Mouse (Mus musculus) kidney, embryonic 16.5 days (tissue): ENCODE results near the gene A4gnt. TPM values are rescaled to one million over a fixed set of nuclear protein-coding genes. Genes with fewer than 3 reads are reported as not detected.
"Not testable (repeated sequence)": the region's sequence is repeated elsewhere in the genome, so short reads cannot be mapped to it uniquely, and the experiment has no call there.

Experiments used
- ATAC-seq: fragments of 200-750 bp; cut with Nextera tagmentation; 2 replicates; pipeline ENCODE4 v1.8.0; 2017; ENCODE audit warnings: moderate TSS enrichment; ENCODE audit not compliant: low FRiP score, low TSS enrichment
- H3K27ac ChIP-seq: fragments of 300-500 bp; sonication (generic); 2 replicates; pipeline ENCODE4 v1.5.1; 2014; ENCODE audit warnings: low read length
- H3K27me3 ChIP-seq: fragments of 300-500 bp; sonication (generic); 2 replicates; pipeline ENCODE4 v1.6.1; 2014; ENCODE audit warnings: low read length, control low read depth, mixed read lengths; ENCODE audit not compliant: insufficient read depth
- H3K36me3 ChIP-seq: fragments of 300-500 bp; sonication (generic); 2 replicates; pipeline ENCODE4 v1.6.1; 2014; ENCODE audit warnings: low read length, control low read depth, mixed read lengths; ENCODE audit not compliant: insufficient read depth
- H3K4me1 ChIP-seq: fragments of 300-500 bp; sonication (generic); 2 replicates; pipeline ENCODE4 v1.6.1; 2014; ENCODE audit warnings: low read length, control low read depth, mixed read lengths; ENCODE audit not compliant: insufficient read depth
- H3K4me2 ChIP-seq: fragments of 300-500 bp; sonication (generic); replicated peaks from 2 replicates; pipeline ENCODE4 v1.6.1; 2014; ENCODE audit warnings: low read depth, low read length
- H3K4me3 ChIP-seq: fragments of 300-500 bp; sonication (generic); 2 replicates; pipeline ENCODE4 v1.5.1; 2014; ENCODE audit warnings: mild to moderate bottlenecking, low read length
- H3K9ac ChIP-seq: fragments of 300-500 bp; sonication (generic); replicated peaks from 2 replicates; pipeline ENCODE4 v1.6.1; 2014; ENCODE audit warnings: low read length
- H3K9me3 ChIP-seq: fragments of 300-500 bp; sonication (generic); 2 replicates; pipeline ENCODE4 v1.6.1; 2016; ENCODE audit warnings: low read length, control low read depth
- WGBS: fragments of 180-500 bp; shearing (Covaris S2); extraction: QIAGEN DNeasy Blood & Tissue Kit; methylation state at CpG from one replicate; pipeline ENCODE4 v1.1.7; 2014; 5-methylcytosine and 5-hydroxymethylcytosine counted together
- polyA plus RNA-seq: library from polyadenylated mRNA; unstranded; fragments of >200 nt; fragmentation: Nextera tagmentation; extraction: Ambion mirVana; gene quantifications from 2 replicates; pipeline ENCODE4 v1.2.1, GENCODE M21; 2015

The A4gnt gene
- polyA plus RNA-seq, 1 experiment from 2014 or later: 0.94 TPM

DNA sequence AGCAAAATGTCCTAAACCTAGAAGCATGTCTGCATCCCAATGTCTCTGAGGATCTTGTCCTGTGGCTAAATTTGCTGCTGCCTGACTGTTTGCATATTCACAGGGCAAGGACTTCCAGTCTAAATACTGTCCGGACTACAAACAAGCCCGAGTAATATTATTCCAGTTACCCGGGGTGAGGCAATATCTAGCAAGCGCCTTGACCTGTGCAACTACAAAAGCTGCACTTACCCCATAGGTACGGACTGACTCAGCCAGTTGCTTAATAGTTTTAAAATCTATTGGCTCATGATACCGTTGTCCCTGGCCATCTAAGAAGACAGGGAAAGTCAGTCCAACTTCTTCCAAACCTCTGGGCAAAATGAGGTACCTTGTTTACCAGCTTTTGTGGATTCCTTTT, 13.2 kb upstream of the A4gnt start:
- H3K4me2 ChIP-seq, H3K4me1 ChIP-seq, H3K27me3 ChIP-seq, H3K4me3 ChIP-seq, H3K27ac ChIP-seq, H3K36me3 ChIP-seq, ATAC-seq, H3K9me3 ChIP-seq, H3K9ac ChIP-seq: not testable (repeated sequence)
- WGBS: 95% methylated on average over 6 of the region's 6 CpGs

DNA sequence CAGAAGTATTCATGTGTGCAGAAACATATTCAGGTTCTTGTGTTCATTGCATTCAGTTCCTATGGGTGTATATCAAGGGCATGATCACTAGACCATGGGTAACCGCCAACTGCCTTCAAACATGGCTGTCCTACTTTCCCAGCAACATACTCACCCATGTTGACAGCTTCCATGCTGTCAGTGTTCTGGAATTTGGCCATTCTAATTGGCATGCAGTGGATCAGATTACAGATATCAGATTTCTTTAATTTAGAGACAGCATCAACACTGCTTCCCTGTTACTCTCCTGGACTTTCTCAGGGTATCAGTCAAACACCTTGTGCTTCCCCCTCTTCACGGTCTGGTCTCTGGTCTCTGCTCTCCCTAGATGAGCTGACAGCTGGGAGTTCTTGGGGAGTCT, 8.7 kb upstream of the A4gnt start:
- WGBS: 47% methylated on average over 2 of the region's 2 CpGs
- Histone ChIP-seq H3K9me3 (no peaks in the 10 kb centered on the region), H3K36me3 (no peaks in the 10 kb centered on the region), H3K4me1 (no peaks in the 10 kb centered on the region), H3K4me2 (no peak overlapping the region), H3K9ac (no peak overlapping the region), H3K27ac (no peak overlapping the region), H3K27me3 (no peaks in the 10 kb centered on the region), H3K4me3 (no peak overlapping the region)
- no peak for ATAC-seq

DNA sequence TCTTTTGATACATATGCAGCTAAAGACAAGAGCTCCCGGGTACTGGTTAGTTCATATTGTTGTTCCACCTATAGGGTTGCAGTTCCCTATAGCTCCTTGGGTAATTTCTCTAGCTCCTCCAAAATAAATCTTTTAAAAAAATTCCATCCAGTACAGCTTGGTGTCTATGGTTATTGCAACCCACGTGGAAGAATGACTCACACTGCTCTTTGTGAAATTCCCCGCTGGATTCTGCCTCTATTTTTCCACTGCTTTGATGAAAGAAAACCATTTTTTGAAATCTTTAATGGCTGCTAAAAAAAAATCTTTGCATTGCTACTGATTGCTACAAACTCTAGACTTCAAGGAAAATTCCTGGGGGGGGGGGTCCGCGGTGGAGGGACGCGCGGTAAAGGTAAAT, 7.4 kb downstream of the A4gnt start:
- no peak overlapping the region for H3K9ac ChIP-seq
- H3K27ac ChIP-seq: no peak overlapping the region
- no peaks in the 10 kb centered on the region for H3K9me3 ChIP-seq
- H3K4me1 ChIP-seq: no peaks in the 10 kb centered on the region
- 95% methylated on average over 7 of the region's 8 CpGs for WGBS
- H3K4me2 ChIP-seq: no peak overlapping the region
- H3K36me3 ChIP-seq: no peaks in the 10 kb centered on the region
- ATAC-seq: no peak
- H3K27me3 ChIP-seq: no peaks in the 10 kb centered on the region
- H3K4me3 ChIP-seq: no peak overlapping the region

DNA sequence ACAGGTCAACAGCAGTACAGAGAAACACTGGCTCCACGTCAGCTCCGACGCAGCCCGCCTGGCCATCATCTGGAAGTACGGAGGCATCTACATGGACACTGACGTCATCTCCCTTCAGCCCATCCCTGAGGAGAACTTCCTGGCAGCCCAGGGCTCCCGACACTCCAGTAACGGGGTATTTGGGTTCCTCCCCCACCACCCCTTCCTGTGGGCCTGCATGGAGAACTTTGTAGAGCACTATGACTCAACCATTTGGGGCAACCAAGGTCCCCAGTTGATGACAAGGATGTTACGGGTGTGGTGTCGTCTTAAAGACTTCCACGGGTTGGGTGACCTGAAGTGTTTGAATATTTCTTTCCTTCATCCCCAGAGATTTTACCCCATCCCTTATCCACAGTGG, 7.9 kb downstream of the A4gnt start:
- no peaks in the 10 kb centered on the region for H3K4me1 ChIP-seq
- WGBS: 87% methylated on average over 11 of the region's 11 CpGs
- no peak overlapping the region for H3K9ac ChIP-seq

DNA sequence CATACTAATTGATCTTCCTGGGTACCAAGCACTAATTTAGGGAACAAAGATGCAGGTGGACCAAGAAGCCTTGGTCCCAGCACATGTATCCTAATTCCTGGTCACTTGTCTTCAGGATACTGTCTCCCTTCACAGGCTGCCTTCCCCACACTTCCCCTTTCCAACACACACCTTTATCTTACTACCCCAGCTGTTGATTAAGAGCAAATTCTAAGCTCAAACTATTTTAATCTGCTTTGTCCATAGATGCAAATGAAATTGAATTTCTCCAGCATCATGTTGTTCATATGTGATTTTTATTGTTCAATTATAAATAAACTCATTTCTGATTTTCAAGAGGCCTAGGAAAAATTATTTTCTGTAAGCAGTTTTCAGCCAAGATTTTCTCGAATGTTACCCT, 9.7 kb downstream of the A4gnt start:
- H3K4me3 ChIP-seq: no peak overlapping the region
- no peaks in the 10 kb centered on the region for H3K4me1 ChIP-seq
- H3K4me2 ChIP-seq: no peak overlapping the region
- ATAC-seq: no peak
- 94% methylated on average over 1 of the region's 1 CpGs for WGBS
- H3K9ac ChIP-seq: no peak overlapping the region
- no peaks in the 10 kb centered on the region for H3K36me3 ChIP-seq
- no peaks in the 10 kb centered on the region for H3K9me3 ChIP-seq
- H3K27ac ChIP-seq: no peak overlapping the region
- H3K27me3 ChIP-seq: no peaks in the 10 kb centered on the region

More for the DNA sequence above, 7.9 kb downstream of the A4gnt start:
- no peak overlapping the region for H3K27ac ChIP-seq
- H3K36me3 ChIP-seq: no peaks in the 10 kb centered on the region
- no peak overlapping the region for H3K4me3 ChIP-seq
- no peak for ATAC-seq
- H3K4me2 ChIP-seq: no peak overlapping the region
- no peaks in the 10 kb centered on the region for H3K27me3 ChIP-seq
- no peaks in the 10 kb centered on the region for H3K9me3 ChIP-seq

DNA sequence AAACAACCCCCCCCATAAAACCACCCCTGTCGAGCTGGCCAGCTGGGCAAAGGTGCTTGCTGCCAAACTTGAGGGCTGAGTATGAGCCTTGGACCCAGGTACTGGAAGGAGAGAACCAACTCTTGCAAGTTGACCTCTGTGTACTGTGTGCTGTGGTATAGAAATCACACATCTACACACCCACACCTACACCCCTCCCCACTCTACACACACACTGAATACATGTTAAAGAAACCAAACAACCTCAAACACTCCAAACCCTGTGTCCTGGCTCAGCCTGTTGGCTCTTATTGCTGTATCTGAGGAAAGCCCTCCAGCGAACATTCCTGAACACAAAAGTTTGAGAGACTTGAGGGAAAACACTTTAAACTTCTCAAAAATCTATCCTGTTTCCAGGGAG, 10.7 kb downstream of the A4gnt start:
- H3K27ac ChIP-seq: no peak overlapping the region
- no peak for ATAC-seq
- 30% methylated on average over 2 of the region's 2 CpGs for WGBS

DNA sequence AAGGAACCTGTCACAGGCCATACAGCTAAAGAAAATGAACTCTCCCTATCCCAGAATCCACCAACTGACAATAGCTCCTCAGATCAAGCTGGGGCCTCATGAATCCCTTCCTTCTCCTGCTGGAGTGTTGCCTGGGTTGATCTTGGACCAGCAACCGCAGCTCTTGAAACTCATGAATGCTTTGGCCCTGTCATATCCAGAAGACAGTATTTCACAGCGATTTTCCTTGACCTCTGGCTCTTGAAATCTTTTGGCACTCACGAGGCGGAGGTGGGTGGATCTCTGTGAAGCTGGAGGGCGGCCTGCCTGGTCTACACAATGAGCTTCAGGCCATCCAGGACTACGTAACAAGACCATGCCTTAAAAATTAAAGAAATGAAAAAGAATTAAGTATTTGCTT, 11.8 kb downstream of the A4gnt start:
- Histone ChIP-seq H3K4me2 (no peak overlapping the region), H3K9me3 (no peaks in the 10 kb centered on the region), H3K27ac (no peak overlapping the region), H3K27me3 (no peaks in the 10 kb centered on the region), H3K4me1 (peaks cover 5% of the 10 kb centered on the region; the same call in 1 of the 2 replicates), H3K9ac (no peak overlapping the region), H3K4me3 (no peak overlapping the region), H3K36me3 (no peaks in the 10 kb centered on the region)
- ATAC-seq: no peak
- 77% methylated on average over 6 of the region's 6 CpGs for WGBS

More for the DNA sequence above, 10.7 kb downstream of the A4gnt start:
- Histone ChIP-seq H3K27me3 (no peaks in the 10 kb centered on the region), H3K36me3 (no peaks in the 10 kb centered on the region), H3K4me3 (no peak overlapping the region), H3K9ac (no peak overlapping the region), H3K4me1 (no peaks in the 10 kb centered on the region), H3K9me3 (no peaks in the 10 kb centered on the region), H3K4me2 (no peak overlapping the region)

DNA sequence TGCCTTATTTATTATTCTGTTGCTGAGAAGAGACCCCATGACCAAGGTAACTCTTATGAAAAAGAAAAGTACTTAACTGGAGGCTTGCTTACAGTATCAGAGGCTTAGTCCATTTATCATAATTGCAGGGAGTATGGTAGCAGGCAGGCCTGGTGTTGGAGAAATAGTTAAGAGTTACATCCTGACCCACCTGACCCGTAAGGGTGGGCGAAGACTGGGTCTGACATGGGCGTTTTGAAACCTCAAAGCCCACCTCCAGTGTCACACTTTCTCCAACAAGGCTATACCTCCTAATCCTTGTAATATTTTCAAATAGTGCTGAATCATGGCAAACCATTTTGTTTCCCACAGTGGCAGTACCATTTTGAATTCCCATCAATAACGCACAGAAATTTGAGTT, 16.3 kb downstream of the A4gnt start:
- Histone ChIP-seq H3K4me2 (peak overlapping the region; percentile 79), H3K36me3 (no peaks in the 10 kb centered on the region; the same call in 1 of the 2 replicates), H3K4me1 (peaks cover 32% of the 10 kb centered on the region), H3K9me3 (no peaks in the 10 kb centered on the region), H3K4me3 (peak overlapping the region; percentile 67; the same call in 1 of the 2 replicates), H3K27me3 (no peaks in the 10 kb centered on the region), H3K9ac (peak overlapping the region; percentile 82; the same call in 1 of the 2 replicates), H3K27ac (peak overlapping the region; percentile 97)
- 62% methylated on average over 4 of the region's 4 CpGs for WGBS
- no peak for ATAC-seq

DNA sequence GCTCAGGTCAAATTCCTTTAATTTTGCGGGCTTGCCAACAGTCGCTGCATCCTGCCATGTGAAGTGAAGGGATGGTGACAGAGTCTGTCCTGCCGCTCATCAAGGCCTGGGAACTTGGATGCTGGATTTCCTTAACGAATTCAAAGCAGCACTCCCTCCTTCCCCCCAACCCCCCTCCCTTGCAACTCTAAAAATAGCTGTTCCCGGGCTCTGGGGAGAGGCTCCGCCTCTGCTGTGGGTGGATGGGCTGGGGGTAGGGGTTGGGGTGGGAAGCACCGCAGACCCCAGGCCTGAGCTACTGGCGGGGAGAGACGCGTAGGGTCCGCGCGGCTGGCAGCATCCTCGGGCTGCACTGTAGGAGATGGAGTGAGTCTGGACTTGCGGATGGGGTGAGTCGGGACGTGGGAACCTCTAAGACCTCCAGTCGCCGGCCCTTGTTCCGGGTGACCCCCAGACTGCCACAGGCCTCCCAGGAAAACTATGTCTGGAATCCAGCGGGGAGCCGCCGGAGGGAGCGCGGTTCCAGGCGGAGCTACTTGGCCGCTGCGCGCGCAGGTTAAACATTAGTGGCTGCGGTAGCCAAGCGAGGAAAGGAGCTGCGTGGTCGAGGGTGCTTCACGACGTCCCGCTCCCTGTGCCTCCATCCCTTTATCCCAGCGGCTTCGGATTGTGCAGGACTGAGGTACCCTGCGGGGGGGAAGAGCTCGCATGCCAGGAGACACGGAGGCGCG, 17.1 kb downstream of the A4gnt start, which contains the start of gene Dzip1l:
Gene Dzip1l, plus strand, starts transcription at position 216 of the 731 bp plus-strand sequence.
- H3K36me3 ChIP-seq: peaks cover 6% of the 10 kb centered on the region; the same call in 1 of the 2 replicates
- peak within 1 kb of the TSS; percentile 67 for H3K4me3 ChIP-seq
- H3K9me3 ChIP-seq: no peaks in the 10 kb centered on the region
- peaks cover 32% of the 10 kb centered on the region for H3K4me1 ChIP-seq
- H3K27me3 ChIP-seq: no peaks in the 10 kb centered on the region
- peak within 1 kb of the TSS; percentile 97 for H3K27ac ChIP-seq
- H3K4me2 ChIP-seq: peak within 1 kb of the TSS; percentile 79
- WGBS: under 1% methylated on average over 44 of the region's 44 CpGs
- H3K9ac ChIP-seq: peak within 1 kb of the TSS; percentile 82
- ATAC-seq: peak; percentile 93

DNA sequence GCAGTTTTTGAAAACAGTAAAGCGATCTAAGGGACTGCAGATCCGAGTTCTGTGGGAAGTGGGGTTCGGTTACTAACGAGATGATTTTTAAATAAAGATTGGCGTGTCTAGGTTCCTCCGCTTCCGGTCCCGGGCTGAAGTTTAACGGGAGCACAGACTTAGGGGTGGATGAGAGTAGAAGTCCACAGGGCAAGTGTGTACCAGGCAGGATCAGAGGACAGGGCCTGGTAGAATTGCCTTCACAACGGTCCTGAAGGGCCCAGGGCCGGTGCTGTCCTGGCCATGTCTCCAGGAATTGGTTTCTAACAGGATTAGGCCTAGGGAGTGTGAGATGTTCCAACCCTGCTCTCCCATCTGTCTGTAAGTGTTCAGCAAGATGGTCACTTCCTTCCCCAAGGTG, 17.8 kb downstream of the A4gnt start:
- Histone ChIP-seq H3K36me3 (peaks cover 12% of the 10 kb centered on the region), H3K9me3 (no peaks in the 10 kb centered on the region), H3K4me2 (peak overlapping the region; percentile 79), H3K27me3 (no peaks in the 10 kb centered on the region), H3K9ac (peak overlapping the region; percentile 82), H3K27ac (peak overlapping the region; percentile 97), H3K4me3 (peak overlapping the region; percentile 67), H3K4me1 (peaks cover 32% of the 10 kb centered on the region)
- 0% methylated on average over 11 of the region's 11 CpGs for WGBS
- peak; percentile 43 for ATAC-seq
